Mouse (Mus musculus): Measurements from ENCODE around the gene Pcsk1n. TPM values are rescaled to one million over a fixed set of nuclear protein-coding genes. Genes with fewer than 3 reads are reported as not detected.

Pcsk1n gene
- polyA plus RNA-seq, 1 experiment from 2014 or later = 23.4 TPM

DNA sequence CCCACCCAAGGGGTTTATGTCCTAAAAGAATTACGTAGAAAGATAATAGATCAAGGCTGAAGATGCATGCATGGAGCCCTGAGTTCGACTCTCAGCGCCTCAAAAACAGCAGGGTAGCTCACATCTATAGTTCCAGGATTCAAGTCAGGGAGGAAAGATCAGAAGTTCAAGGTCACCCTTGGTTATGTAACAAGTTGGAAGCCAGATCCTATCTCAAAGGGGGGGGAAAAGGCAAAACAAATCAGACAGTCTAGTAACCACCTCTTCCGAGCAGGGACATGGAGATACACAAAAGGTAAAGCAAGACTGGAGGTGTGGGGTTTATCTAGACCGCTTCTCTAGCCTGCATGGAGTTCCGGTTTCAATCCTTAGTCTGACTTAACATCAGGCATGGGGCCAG is 6.6 kb downstream of the Pcsk1n start:
- H3K36me3 ChIP-seq (ENCODE audit: control insufficient read depth, insufficient read depth, low read length) = no peaks in the 10 kb centered on the region
- no peak overlapping the region for H3K4me2 ChIP-seq (ENCODE audit: low read depth, low read length, severe bottlenecking)
- no peaks in the 10 kb centered on the region for H3K4me1 ChIP-seq (replicated peaks; ENCODE audit: control insufficient read depth, insufficient read depth, low read length)
- no peak overlapping the region for H3K27ac ChIP-seq (ENCODE audit: low read depth, low read length)
- no peak for ATAC-seq (replicated peaks; ENCODE audit: low FRiP score)
- peaks cover 9% of the 10 kb centered on the region for H3K27me3 ChIP-seq (ENCODE audit: control insufficient read depth, insufficient read depth, low read length)
- no peak overlapping the region for H3K9ac ChIP-seq (ENCODE audit: low read length)
- 82% methylated on average over 6 of the region's 6 CpGs for WGBS
- H3K9me3 ChIP-seq (ENCODE audit: control insufficient read depth, low read length) = no peaks in the 10 kb centered on the region
- no peak overlapping the region for H3K4me3 ChIP-seq (ENCODE audit: low read depth, low read length)
- DNase-seq (ENCODE audit: low spot score) = no peak

DNA sequence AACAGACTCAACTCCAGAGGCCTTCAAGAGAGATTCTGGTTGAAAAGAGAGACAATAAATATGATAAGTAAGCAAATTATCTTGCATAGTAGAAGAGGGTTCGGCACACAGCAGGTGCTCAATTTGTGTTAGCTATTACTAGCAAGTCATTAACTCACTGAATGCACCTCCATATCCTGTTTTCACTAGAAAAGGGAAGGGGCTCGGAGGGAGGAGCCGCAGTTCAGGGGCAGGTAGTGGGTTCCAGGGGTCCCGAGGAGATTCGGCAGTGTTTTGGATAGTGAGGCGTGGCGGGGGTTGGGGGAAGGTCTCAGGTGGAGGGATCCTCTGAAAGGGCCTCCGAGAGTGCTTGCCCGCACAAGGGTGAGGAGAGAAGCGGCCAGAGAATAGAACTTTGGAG is 7.5 kb downstream of the Pcsk1n start:
- Histone ChIP-seq H3K36me3 (ENCODE audit: control insufficient read depth, insufficient read depth, low read length) (no peaks in the 10 kb centered on the region), H3K9ac (ENCODE audit: low read length) (no peak overlapping the region), H3K27ac (ENCODE audit: low read depth, low read length) (no peak overlapping the region), H3K4me3 (ENCODE audit: low read depth, low read length) (no peak overlapping the region), H3K4me2 (ENCODE audit: low read depth, low read length, severe bottlenecking) (no peak overlapping the region), H3K27me3 (ENCODE audit: control insufficient read depth, insufficient read depth, low read length) (peaks cover 9% of the 10 kb centered on the region), H3K9me3 (ENCODE audit: control insufficient read depth, low read length) (no peaks in the 10 kb centered on the region), H3K4me1 (replicated peaks; ENCODE audit: control insufficient read depth, insufficient read depth, low read length) (no peaks in the 10 kb centered on the region)
- DNase-seq (ENCODE audit: low spot score) (no peak), ATAC-seq (replicated peaks; ENCODE audit: low FRiP score) (no peak)
- WGBS = 18% methylated on average over 10 of the region's 10 CpGs

DNA sequence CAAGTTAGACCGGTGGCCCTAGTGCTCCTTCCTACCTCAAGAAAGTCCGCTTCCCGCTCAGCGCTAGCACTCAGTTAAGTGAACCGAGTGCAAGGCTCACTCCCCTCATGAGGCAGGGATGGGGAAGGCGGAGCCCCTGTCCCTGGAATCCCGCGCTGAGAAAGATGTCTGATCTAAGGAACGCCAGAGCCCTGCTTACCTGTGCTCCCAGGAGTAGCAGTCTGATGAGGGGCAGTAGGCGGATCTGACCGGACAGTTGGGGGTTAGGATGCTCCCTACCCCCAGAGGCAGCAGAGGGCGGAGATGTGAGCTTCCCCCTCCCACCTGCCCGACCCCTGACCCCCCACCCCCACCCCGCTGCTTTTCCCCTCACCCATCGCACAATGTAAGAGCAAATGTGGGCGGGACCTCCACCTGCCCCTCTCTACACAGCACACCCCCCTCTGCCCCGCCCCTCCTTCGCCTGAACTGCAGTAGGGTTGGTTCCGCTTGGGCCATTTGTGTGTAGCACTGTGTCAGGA is 8.7 kb downstream of the Pcsk1n start, which contains the start of gene Eras:
Gene Eras (minus strand): TSS at position 338 of the 521 bp plus-strand sequence.
- 0 out of 2 replicates have a peak within 1 kb of the TSS, but pooled peaks have one; percentile 11 for H3K4me2 ChIP-seq (ENCODE audit: low read depth, low read length, severe bottlenecking)
- no peak for ATAC-seq (replicated peaks; ENCODE audit: low FRiP score)
- no peak within 1 kb of the TSS for H3K9ac ChIP-seq (ENCODE audit: low read length)
- no peaks in the 10 kb centered on the region for H3K9me3 ChIP-seq (ENCODE audit: control insufficient read depth, low read length)
- H3K27me3 ChIP-seq (ENCODE audit: control insufficient read depth, insufficient read depth, low read length) = peaks cover 4% of the 10 kb centered on the region; the same call in 1 of the 2 replicates
- H3K36me3 ChIP-seq (ENCODE audit: control insufficient read depth, insufficient read depth, low read length) = no peaks in the 10 kb centered on the region
- no peak within 1 kb of the TSS for H3K27ac ChIP-seq (ENCODE audit: low read depth, low read length)
- WGBS = 18% methylated on average over 17 of the region's 19 CpGs
- no peak for DNase-seq (ENCODE audit: low spot score)
- no peak within 1 kb of the TSS for H3K4me3 ChIP-seq (ENCODE audit: low read depth, low read length)
- H3K4me1 ChIP-seq (replicated peaks; ENCODE audit: control insufficient read depth, insufficient read depth, low read length) = no peaks in the 10 kb centered on the region

DNA sequence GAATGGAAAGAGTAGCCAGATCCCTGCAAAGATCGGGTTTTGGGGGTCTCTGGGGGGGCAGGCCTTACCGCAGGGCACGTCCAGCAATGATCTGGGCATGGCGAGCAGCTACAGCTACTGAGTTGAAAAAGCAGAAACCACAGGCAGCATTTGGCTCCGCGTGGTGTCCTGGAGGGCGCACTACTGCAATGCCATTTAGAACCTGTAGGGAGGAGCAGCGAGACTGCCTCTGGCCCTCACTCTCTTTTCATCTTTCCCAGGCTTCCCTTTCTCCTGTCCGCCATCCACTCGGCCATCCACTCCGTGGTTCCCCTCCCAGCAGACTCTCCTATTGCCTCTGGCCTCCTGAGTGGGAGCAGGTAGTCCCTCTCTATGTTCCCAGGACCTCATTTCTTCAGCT is 17.3 kb downstream of the Pcsk1n start:
- H3K4me1 ChIP-seq (replicated peaks; ENCODE audit: control insufficient read depth, insufficient read depth, low read length) = no peaks in the 10 kb centered on the region

DNA sequence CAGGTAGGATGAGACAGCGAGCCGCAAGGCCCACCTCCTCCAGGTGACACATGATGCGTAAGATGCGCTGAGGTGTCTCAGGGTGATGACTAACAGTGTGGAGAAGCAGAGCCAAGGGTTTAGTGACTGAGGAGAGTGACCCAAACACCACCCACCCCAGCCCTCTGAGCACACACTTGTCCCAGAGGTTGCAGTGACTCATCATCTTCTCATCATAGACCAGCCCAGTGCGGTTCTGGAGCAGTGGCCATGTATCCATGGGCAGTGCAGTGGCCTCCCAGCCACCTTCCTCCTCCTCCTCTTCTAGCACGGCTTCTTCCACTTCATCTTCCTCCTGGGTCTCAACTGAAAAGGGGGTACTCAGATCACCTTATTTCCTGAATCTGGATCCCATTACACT is 18.0 kb downstream of the Pcsk1n start:
- Histone ChIP-seq H3K4me3 (ENCODE audit: low read depth, low read length) (no peak overlapping the region), H3K36me3 (ENCODE audit: control insufficient read depth, insufficient read depth, low read length) (no peaks in the 10 kb centered on the region; the same call in 1 of the 2 replicates), H3K27me3 (ENCODE audit: control insufficient read depth, insufficient read depth, low read length) (no peaks in the 10 kb centered on the region), H3K27ac (ENCODE audit: low read depth, low read length) (no peak overlapping the region), H3K9me3 (ENCODE audit: control insufficient read depth, low read length) (no peaks in the 10 kb centered on the region), H3K4me1 (replicated peaks; ENCODE audit: control insufficient read depth, insufficient read depth, low read length) (no peaks in the 10 kb centered on the region), H3K4me2 (ENCODE audit: low read depth, low read length, severe bottlenecking) (no peak overlapping the region), H3K9ac (ENCODE audit: low read length) (no peak overlapping the region)
- no peak for ATAC-seq (replicated peaks; ENCODE audit: low FRiP score)
- WGBS = 89% methylated on average over 6 of the region's 6 CpGs
- no peak for DNase-seq (ENCODE audit: low spot score)

More for the DNA sequence above, 17.3 kb downstream of the Pcsk1n start:
- Histone ChIP-seq H3K9ac (ENCODE audit: low read length) (no peak overlapping the region), H3K27me3 (ENCODE audit: control insufficient read depth, insufficient read depth, low read length) (no peaks in the 10 kb centered on the region), H3K27ac (ENCODE audit: low read depth, low read length) (no peak overlapping the region), H3K4me2 (ENCODE audit: low read depth, low read length, severe bottlenecking) (no peak overlapping the region), H3K4me3 (ENCODE audit: low read depth, low read length) (no peak overlapping the region), H3K9me3 (ENCODE audit: control insufficient read depth, low read length) (no peaks in the 10 kb centered on the region), H3K36me3 (ENCODE audit: control insufficient read depth, insufficient read depth, low read length) (no peaks in the 10 kb centered on the region; the same call in 1 of the 2 replicates)
- WGBS = 52% methylated on average over 11 of the region's 11 CpGs
- ATAC-seq (replicated peaks; ENCODE audit: low FRiP score) (no peak), DNase-seq (ENCODE audit: low spot score) (no peak)

DNA sequence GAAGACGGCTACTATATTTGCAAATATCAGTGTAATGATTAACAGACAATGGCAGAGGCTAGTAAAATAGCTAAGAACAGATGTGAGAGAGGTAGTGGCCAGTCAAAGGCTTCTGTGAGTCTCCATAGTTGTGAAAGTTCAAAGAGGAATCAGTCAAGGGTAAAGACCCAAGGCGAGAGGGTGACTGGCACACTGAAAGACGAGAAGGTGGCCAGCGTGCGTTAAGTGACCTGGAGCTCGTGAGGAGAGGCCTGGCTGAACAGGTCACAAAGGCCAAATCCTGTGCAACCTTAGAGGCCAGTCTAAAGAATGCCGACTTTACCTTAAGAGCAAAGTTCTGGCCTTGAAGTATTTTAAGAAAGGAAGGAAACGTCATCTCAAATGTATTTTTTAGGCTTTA is 26.0 kb downstream of the Pcsk1n start:
- ATAC-seq (replicated peaks; ENCODE audit: low FRiP score) (no peak), DNase-seq (ENCODE audit: low spot score) (no peak)
- Histone ChIP-seq H3K4me3 (ENCODE audit: low read depth, low read length) (no peak overlapping the region), H3K27me3 (ENCODE audit: control insufficient read depth, insufficient read depth, low read length) (no peaks in the 10 kb centered on the region), H3K4me2 (ENCODE audit: low read depth, low read length, severe bottlenecking) (no peak overlapping the region), H3K36me3 (ENCODE audit: control insufficient read depth, insufficient read depth, low read length) (no peaks in the 10 kb centered on the region), H3K27ac (ENCODE audit: low read depth, low read length) (no peak overlapping the region), H3K9me3 (ENCODE audit: control insufficient read depth, low read length) (no peaks in the 10 kb centered on the region), H3K4me1 (replicated peaks; ENCODE audit: control insufficient read depth, insufficient read depth, low read length) (no peaks in the 10 kb centered on the region), H3K9ac (ENCODE audit: low read length) (no peak overlapping the region)
- WGBS = 65% methylated on average over 8 of the region's 8 CpGs

DNA sequence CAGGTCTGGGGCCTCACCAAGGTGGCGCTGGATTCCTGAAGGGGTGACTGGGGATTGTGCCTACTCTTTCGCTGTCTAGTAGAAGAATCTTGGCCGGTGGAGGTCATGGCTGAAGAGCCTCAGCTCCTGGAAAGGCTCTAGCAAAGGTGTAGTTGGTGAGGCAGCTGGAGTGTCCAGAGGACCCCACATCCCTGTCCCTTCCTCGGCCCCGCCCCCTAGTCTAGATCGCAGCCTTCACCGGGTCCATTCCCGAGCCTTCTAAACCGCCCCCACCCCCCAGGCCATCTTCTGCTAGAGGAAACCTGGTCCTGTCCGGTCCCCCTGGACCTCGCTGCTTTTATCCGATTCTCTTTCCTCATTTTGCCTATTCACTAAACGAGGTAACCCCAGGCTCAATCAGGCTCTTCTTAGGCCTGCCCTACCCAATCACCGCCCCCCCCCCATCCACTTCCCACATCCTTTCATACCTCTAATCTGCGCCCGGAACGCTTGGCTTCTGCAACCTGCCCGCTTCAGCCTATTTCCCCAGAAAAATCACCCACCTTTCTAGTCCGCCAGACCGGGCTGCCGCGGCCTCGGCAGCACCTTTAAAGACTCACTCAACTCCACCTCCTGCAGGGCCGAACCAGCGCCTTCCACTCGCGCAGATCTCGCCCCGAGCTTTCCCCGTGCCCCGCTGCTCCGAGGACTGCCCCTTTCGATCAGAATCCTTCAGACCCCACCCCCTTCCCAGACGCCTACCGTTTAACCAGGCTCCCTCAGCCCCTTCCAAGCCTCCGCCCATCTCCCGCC is 27.7 kb downstream of the Pcsk1n start, which contains the start of gene Hdac6:
Gene Hdac6 (minus strand): TSS at position 782 of the 792 bp plus-strand sequence.
- Histone ChIP-seq H3K36me3 (ENCODE audit: control insufficient read depth, insufficient read depth, low read length) (no peaks in the 10 kb centered on the region), H3K4me1 (replicated peaks; ENCODE audit: control insufficient read depth, insufficient read depth, low read length) (no peaks in the 10 kb centered on the region), H3K4me3 (ENCODE audit: low read depth, low read length) (peak within 1 kb of the TSS; percentile 42), H3K4me2 (ENCODE audit: low read depth, low read length, severe bottlenecking) (peak within 1 kb of the TSS; percentile 52), H3K9ac (ENCODE audit: low read length) (peak within 1 kb of the TSS; percentile 50), H3K27ac (ENCODE audit: low read depth, low read length) (0 out of 2 replicates have a peak within 1 kb of the TSS, but pooled peaks have one; percentile 6), H3K27me3 (ENCODE audit: control insufficient read depth, insufficient read depth, low read length) (no peaks in the 10 kb centered on the region), H3K9me3 (ENCODE audit: control insufficient read depth, low read length) (no peaks in the 10 kb centered on the region)
- DNase-seq (ENCODE audit: low spot score) (no peak), ATAC-seq (replicated peaks; ENCODE audit: low FRiP score) (peak; percentile 30)
- 23% methylated on average over 35 of the region's 37 CpGs for WGBS

DNA sequence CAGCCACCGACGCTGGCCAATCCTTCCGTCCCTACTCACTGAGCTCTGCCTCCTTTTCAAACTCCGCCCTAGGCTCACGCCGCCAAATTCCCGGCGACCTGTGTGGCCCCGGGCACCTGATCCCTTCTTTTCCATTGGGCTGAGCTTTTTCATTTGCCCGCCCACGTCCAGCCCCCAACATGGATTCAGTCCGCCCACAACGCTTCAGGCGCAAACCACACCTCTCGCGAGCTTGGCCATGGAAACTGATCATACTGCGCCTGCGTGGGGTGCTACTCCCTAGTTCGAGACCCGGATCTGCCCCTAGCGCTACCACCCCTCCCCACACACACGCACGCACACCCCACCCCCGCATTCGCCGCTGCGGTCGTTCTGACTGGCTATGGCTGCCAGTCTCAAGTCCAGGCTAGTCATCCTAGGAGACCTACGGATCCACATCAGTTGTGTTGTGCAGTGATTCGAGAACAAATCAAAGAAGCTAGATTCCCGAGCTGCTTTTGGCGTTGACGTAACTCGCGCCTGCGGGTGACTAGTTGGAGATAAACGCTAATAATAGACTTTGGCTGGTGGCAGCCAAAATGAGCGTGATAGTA is 28.4 kb downstream of the Pcsk1n start:
- Histone ChIP-seq H3K9ac (ENCODE audit: low read length) (peak overlapping the region; percentile 47; the same call in 1 of the 2 replicates), H3K27me3 (ENCODE audit: control insufficient read depth, insufficient read depth, low read length) (no peaks in the 10 kb centered on the region), H3K4me1 (replicated peaks; ENCODE audit: control insufficient read depth, insufficient read depth, low read length) (no peaks in the 10 kb centered on the region), H3K36me3 (ENCODE audit: control insufficient read depth, insufficient read depth, low read length) (no peaks in the 10 kb centered on the region), H3K9me3 (ENCODE audit: control insufficient read depth, low read length) (no peaks in the 10 kb centered on the region), H3K4me3 (ENCODE audit: low read depth, low read length) (peak overlapping the region; percentile 33), H3K27ac (ENCODE audit: low read depth, low read length) (0 out of 2 replicates have a peak overlapping the region, but pooled peaks have one; percentile 6), H3K4me2 (ENCODE audit: low read depth, low read length, severe bottlenecking) (peak overlapping the region; percentile 46; the same call in 1 of the 2 replicates)
- 20% methylated on average over 38 of the region's 38 CpGs for WGBS
- DNase-seq (ENCODE audit: low spot score) = peak; percentile 94
- peak; percentile 99 for ATAC-seq (replicated peaks; ENCODE audit: low FRiP score)

All from forebrain, embryonic 11.5 days (tissue).